Mouse (Mus musculus): ENCODE results near the gene Iglon5.

DNA sequence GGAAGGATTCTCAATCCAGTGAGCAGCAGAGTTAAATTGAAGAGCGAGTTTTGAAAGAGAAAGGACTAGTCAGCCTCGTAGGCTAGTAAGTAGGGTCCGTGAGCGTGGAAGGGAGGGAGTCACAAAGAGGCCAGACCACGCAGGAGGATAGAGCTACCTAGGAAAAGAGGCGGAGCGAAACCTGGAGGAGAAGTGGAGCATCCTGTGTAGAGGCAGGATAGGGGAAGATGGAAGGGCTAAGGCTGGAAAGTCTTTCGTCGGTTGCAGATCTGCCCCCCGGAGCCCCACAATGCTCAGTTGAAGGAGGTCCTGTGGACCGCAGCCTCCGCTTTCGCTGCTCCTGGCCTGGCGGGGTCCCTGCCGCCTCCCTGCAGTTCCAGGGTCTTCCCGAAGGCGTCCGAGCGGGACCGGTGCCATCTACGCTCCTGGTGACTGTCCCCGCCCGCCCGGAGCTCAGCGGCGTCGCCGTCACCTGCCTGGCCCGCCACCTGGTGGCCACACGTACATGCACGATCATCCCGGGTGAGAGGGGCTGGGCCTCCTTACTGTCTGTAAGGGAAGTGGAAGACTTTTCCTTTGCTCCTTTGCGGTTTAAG lies 23.7 kb downstream of the Iglon5 start:
- TF ChIP-seq CTCF (IDR thresholded peaks at IDR 0.05; ENCODE audit: low read depth) (peak; percentile 96), EP300 (IDR thresholded peaks at IDR 0.05; ENCODE audit: low read depth) (no peak)

All from heart, postnatal 0 days (tissue).